ENCODE assay signal across 15 mouse cellular contexts in the genomic region with DNA sequence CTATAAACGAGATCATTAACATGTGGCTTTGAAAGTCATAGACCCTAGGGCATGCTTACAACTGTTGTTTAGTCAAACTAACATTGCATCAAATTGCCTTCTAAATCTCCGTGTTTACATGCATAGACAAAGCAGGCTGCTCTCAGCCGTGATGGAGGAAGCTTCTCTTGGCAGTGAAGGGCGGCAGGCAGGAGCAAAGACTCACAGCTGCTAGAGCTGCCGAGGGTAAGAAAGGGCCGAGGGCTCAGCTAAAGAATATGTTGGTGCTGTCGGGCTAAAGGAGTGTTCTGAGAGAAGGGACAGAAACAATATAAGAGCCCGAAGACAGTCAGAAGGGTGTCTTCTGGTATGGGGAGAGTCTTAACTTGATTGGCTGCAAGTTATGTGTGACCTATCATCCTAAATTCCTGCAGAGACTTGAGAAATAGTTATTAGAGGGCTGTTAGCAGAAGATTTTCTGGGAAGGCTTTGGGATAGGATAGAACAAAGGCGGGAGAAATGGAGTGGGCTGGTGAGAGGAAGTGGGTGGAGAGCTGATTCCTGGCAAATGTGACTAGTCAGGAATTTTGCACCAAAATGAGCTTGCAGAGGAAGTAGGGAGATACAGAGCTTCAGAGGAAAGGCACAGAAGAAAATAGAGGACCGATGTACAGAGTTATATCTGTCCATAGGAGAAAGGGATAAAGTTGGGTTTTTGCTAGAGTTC. TPM values are rescaled to one million over a fixed set of nuclear protein-coding genes. Genes with fewer than 3 reads are reported as not detected.
DNase-seq lines count a peak whose midpoint lies in the region; ATAC-seq and TF ChIP-seq lines count a peak whose summit lies in the region.
"Had no signal": no experiment of that assay in that cellular context is flagged by ENCODE, and none has a peak within 500 bp of the region (broad histone marks: within the 10 kb centered on the region; RNA-seq: fewer than 3 reads in every experiment).

No protein-coding gene starts in this region.

- H3K4me1 ChIP-seq in kidney, adult 2 months (ENCODE audit: control insufficient read depth, insufficient read depth, low read length) = no peaks in the 10 kb centered on the region
- no peaks in the 10 kb centered on the region for H3K4me1 ChIP-seq in kidney, embryonic 16.5 days (ENCODE audit: insufficient read depth, low read length)
- H3K4me1 ChIP-seq in lung, embryonic 14.5 days (ENCODE audit: insufficient read depth) = no peaks in the 10 kb centered on the region
- no peaks in the 10 kb centered on the region for H3K4me1 ChIP-seq in intestine, embryonic 16.5 days (ENCODE audit: control insufficient read depth, insufficient read depth, low read length)
- H3K4me1 ChIP-seq: hindbrain, embryonic 15.5 days had no signal

- ATAC-seq in kidney, embryonic 16.5 days (ENCODE audit: low FRiP score, low TSS enrichment) = no peak; the same call in 1 of the 2 replicates
- ATAC-seq in lung, embryonic 14.5 days (ENCODE audit: insufficient read depth) = peak; percentile 76; the same call in 1 of the 2 replicates
- peak; percentile 38 for ATAC-seq in intestine, embryonic 16.5 days

- no peak overlapping the region for H3K27ac ChIP-seq in kidney, adult 2 months (ENCODE audit: insufficient read depth, low read depth, low read length)
- no peak overlapping the region for H3K27ac ChIP-seq in kidney, embryonic 16.5 days (ENCODE audit: low read length)
- H3K27ac ChIP-seq in lung, embryonic 14.5 days (ENCODE audit: low read depth) = no peak overlapping the region
- peak overlapping the region; percentile 44 for H3K27ac ChIP-seq in intestine, embryonic 16.5 days (ENCODE audit: low read length)
- H3K27ac ChIP-seq: heart, embryonic 13.5 days; hindbrain, embryonic 15.5 days had no signal

- H3K27me3 ChIP-seq in kidney, adult 2 months (replicated peaks; ENCODE audit: control insufficient read depth, insufficient read depth, low read length) = no peaks in the 10 kb centered on the region
- H3K27me3 ChIP-seq in kidney, embryonic 16.5 days (ENCODE audit: insufficient read depth, low read length) = no peaks in the 10 kb centered on the region
- H3K27me3 ChIP-seq in lung, embryonic 14.5 days (ENCODE audit: insufficient read depth, low read length) = no peaks in the 10 kb centered on the region
- H3K27me3 ChIP-seq in intestine, embryonic 16.5 days (replicated peaks; ENCODE audit: control insufficient read depth, insufficient read depth, low read length) = no peaks in the 10 kb centered on the region
- H3K27me3 ChIP-seq: heart, embryonic 13.5 days; hindbrain, embryonic 15.5 days had no signal

- H3K9me3 ChIP-seq in kidney, embryonic 16.5 days (ENCODE audit: low read length) = no peaks in the 10 kb centered on the region
- no peaks in the 10 kb centered on the region for H3K9me3 ChIP-seq in lung, embryonic 14.5 days (ENCODE audit: low read depth, low read length)
- H3K9me3 ChIP-seq in intestine, embryonic 16.5 days (ENCODE audit: control insufficient read depth, low read length) = no peaks in the 10 kb centered on the region
- H3K9me3 ChIP-seq: heart, embryonic 13.5 days; hindbrain, embryonic 15.5 days had no signal

- no peak for TF ChIP-seq POLR2A in kidney, adult 2 months (IDR thresholded peaks at IDR 0.05; ENCODE audit: low read depth, low read length)

- H3K36me3 ChIP-seq in kidney, adult 2 months (ENCODE audit: control insufficient read depth, insufficient read depth, low read length) = no peaks in the 10 kb centered on the region
- no peaks in the 10 kb centered on the region for H3K36me3 ChIP-seq in kidney, embryonic 16.5 days (ENCODE audit: insufficient read depth, low read length)
- no peaks in the 10 kb centered on the region for H3K36me3 ChIP-seq in lung, embryonic 14.5 days (ENCODE audit: insufficient read depth)
- H3K36me3 ChIP-seq in intestine, embryonic 16.5 days (ENCODE audit: control insufficient read depth, insufficient read depth, low read length) = no peaks in the 10 kb centered on the region
- H3K36me3 ChIP-seq: heart, embryonic 13.5 days; hindbrain, embryonic 15.5 days had no signal

- intact Hi-C loops in left cerebral cortex, postnatal 36 days (cut with DNase I) = no loop called here

- no peak for TF ChIP-seq CTCF in kidney, adult 2 months (conservative IDR thresholded peaks at IDR 0.05; ENCODE audit: insufficient read depth, insufficient read length, low read depth, low read length)
- TF ChIP-seq CTCF in lung, embryonic 14.5 days (IDR thresholded peaks at IDR 0.05; ENCODE audit: low read depth) = no peak

- H3K4me3 ChIP-seq in kidney, adult 2 months (ENCODE audit: insufficient read depth, low read depth, low read length) = no peak overlapping the region
- H3K4me3 ChIP-seq in kidney, embryonic 16.5 days (ENCODE audit: low read length) = no peak overlapping the region
- no peak overlapping the region for H3K4me3 ChIP-seq in lung, embryonic 14.5 days (ENCODE audit: low read depth, low read length)
- no peak overlapping the region for H3K4me3 ChIP-seq in intestine, embryonic 16.5 days (ENCODE audit: low read length)
- H3K4me3 ChIP-seq: heart, embryonic 13.5 days; hindbrain, embryonic 15.5 days had no signal

- no peak overlapping the region for H3K4me2 ChIP-seq in kidney, embryonic 16.5 days (replicated peaks; ENCODE audit: low read depth, low read length)
- H3K4me2 ChIP-seq in lung, embryonic 14.5 days = 0 out of 2 replicates have a peak overlapping the region, but pooled peaks have one; percentile 11
- H3K4me2 ChIP-seq in intestine, embryonic 16.5 days (ENCODE audit: low read depth, low read length) = no peak overlapping the region
- H3K4me2 ChIP-seq: heart, embryonic 13.5 days; hindbrain, embryonic 15.5 days had no signal

- H3K9ac ChIP-seq in kidney, embryonic 16.5 days (replicated peaks; ENCODE audit: low read length) = no peak overlapping the region
- no peak overlapping the region for H3K9ac ChIP-seq in lung, embryonic 14.5 days
- no peak overlapping the region for H3K9ac ChIP-seq in intestine, embryonic 16.5 days (ENCODE audit: low read depth, low read length)
- H3K9ac ChIP-seq: heart, embryonic 13.5 days; hindbrain, embryonic 15.5 days had no signal

- peak; percentile 4 for DNase-seq in kidney, adult 2 months
- DNase-seq in lung, embryonic 14.5 days = peak; percentile 41
- no peak for DNase-seq in lung, postnatal 4 days
- peak; percentile 16 to 20 for DNase-seq in left cerebral cortex, postnatal 36 days (ENCODE audit: low spot score in 2 of 2)
- DNase-seq in thymus, adult 18-20 months = no peak
- DNase-seq: cerebellum, adult 9-10 months had no signal

- 50% methylated on average over 10 of the region's 10 CpGs for WGBS in kidney, adult 2 months
- WGBS in kidney, embryonic 16.5 days = 62% methylated on average over 10 of the region's 10 CpGs
- WGBS in lung, embryonic 14.5 days = 49% methylated on average over 10 of the region's 10 CpGs
- WGBS in intestine, embryonic 16.5 days = 61% methylated on average over 10 of the region's 10 CpGs

RNA-seq across cellular contexts. Expression of a gene that starts 37.7 kb away (rescaled TPM):
- polyA plus RNA-seq in kidney, adult 2 months (2012; rRNA removed) = not detected in 2 replicates
- polyA plus RNA-seq in kidney, embryonic 16.5 days (2015; fragmentation: Nextera tagmentation; extraction: Ambion mirVana) = not detected in 2 replicates
- not detected in 2 replicates for polyA plus RNA-seq in lung, embryonic 14.5 days (2014; fragmentation: Nextera tagmentation; extraction: Ambion mirVana)
- not detected in 2 replicates for polyA plus RNA-seq in intestine, embryonic 16.5 days (2015; fragmentation: Nextera tagmentation; extraction: Ambion mirVana)
- total RNA-seq in left cerebral cortex, postnatal 36 days (2021) = not detected
- total RNA-seq: layer of hippocampus, adult 8-10 months; liver, adult 2 months; megakaryocyte, adult 5-6 weeks had no signal
- polyA plus RNA-seq: heart, embryonic 13.5 days; hindbrain, embryonic 15.5 days; liver, adult 2 months; neural tube, embryonic 14.5 days; urinary bladder, adult 2 months had no signal

RNA-seq across cellular contexts. Expression of a gene that starts 37.9 kb away (rescaled TPM):
- polyA plus RNA-seq in kidney, adult 2 months (2012; rRNA removed) = not detected in 2 replicates
- not detected in 2 replicates for polyA plus RNA-seq in kidney, embryonic 16.5 days (2015; fragmentation: Nextera tagmentation; extraction: Ambion mirVana)
- not detected in 2 replicates for polyA plus RNA-seq in lung, embryonic 14.5 days (2014; fragmentation: Nextera tagmentation; extraction: Ambion mirVana)
- polyA plus RNA-seq in intestine, embryonic 16.5 days (2015; fragmentation: Nextera tagmentation; extraction: Ambion mirVana) = not detected in 2 replicates
- total RNA-seq in left cerebral cortex, postnatal 36 days (2021) = not detected
- total RNA-seq: layer of hippocampus, adult 8-10 months had no signal
- polyA plus RNA-seq: heart, embryonic 13.5 days; hindbrain, embryonic 15.5 days; neural tube, embryonic 14.5 days had no signal

Comparison
In these comparisons a context has a peak if more than half of its experiments do, and no peak if none do; other contexts are left out.
1. DNase-seq: peak in kidney, adult 2 months (single experiment), lung, embryonic 14.5 days (single experiment) and left cerebral cortex, postnatal 36 days (2 of 2); none in lung, postnatal 4 days (0 of 2) and thymus, adult 18-20 months (0 of 2).